Mouse (Mus musculus): ENCODE results near the gene Rfng. TPM values are rescaled to one million over a fixed set of nuclear protein-coding genes. Genes with fewer than 3 reads are reported as not detected.
"Not testable (repeated sequence)": the region's sequence is repeated elsewhere in the genome, so short reads cannot be mapped to it uniquely, and the experiment has no call there.

Gene Rfng
- polyA plus RNA-seq, 1 experiment, result 98.9 TPM

GRCm38 (mm10) chr11:120777123-120777522, 6.9 kb downstream of the Rfng start:
- Histone ChIP-seq H3K4me1 (ENCODE audit: control insufficient read depth, insufficient read depth, low read length) (no peaks in the 10 kb centered on the region), H3K27ac (ENCODE audit: insufficient read depth, low read length) (no peak overlapping the region), H3K4me3 (ENCODE audit: insufficient read depth, low read length) (no peak overlapping the region)
- no peak for TF ChIP-seq POLR2A (IDR thresholded peaks at IDR 0.05; ENCODE audit: extremely low read depth, insufficient read depth, low read length)
- no peak for TF ChIP-seq CTCF (IDR thresholded peaks at IDR 0.05; ENCODE audit: extremely low read depth, insufficient read depth, low read length)

GRCm38 (mm10) chr11:120775774-120776469, 8.1 kb downstream of the Rfng start:
- H3K27ac ChIP-seq (ENCODE audit: insufficient read depth, low read length), result no peak overlapping the region
- TF ChIP-seq POLR2A (IDR thresholded peaks at IDR 0.05; ENCODE audit: extremely low read depth, insufficient read depth, low read length), result no peak
- TF ChIP-seq CTCF (IDR thresholded peaks at IDR 0.05; ENCODE audit: extremely low read depth, insufficient read depth, low read length), result peak; percentile 100
- no peak overlapping the region for H3K4me3 ChIP-seq (ENCODE audit: insufficient read depth, low read length)
- H3K4me1 ChIP-seq (ENCODE audit: control insufficient read depth, insufficient read depth, low read length), result no peaks in the 10 kb centered on the region

- TF ChIP-seq CTCF (IDR thresholded peaks at IDR 0.05; ENCODE audit: extremely low read depth, insufficient read depth, low read length) (no peak), POLR2A (IDR thresholded peaks at IDR 0.05; ENCODE audit: extremely low read depth, insufficient read depth, low read length) (no peak)
Observed at GRCm38 (mm10) chr11:120773463-120774190, 10.4 kb downstream of the Rfng start.

GRCm38 (mm10) chr11:120772749-120773148, 11.3 kb downstream of the Rfng start:
- no peak for TF ChIP-seq POLR2A (IDR thresholded peaks at IDR 0.05; ENCODE audit: extremely low read depth, insufficient read depth, low read length)
- no peak for TF ChIP-seq CTCF (IDR thresholded peaks at IDR 0.05; ENCODE audit: extremely low read depth, insufficient read depth, low read length)
- no peak overlapping the region for H3K4me3 ChIP-seq (ENCODE audit: insufficient read depth, low read length)
- no peak overlapping the region for H3K27ac ChIP-seq (ENCODE audit: insufficient read depth, low read length)
- H3K4me1 ChIP-seq (ENCODE audit: control insufficient read depth, insufficient read depth, low read length), result no peaks in the 10 kb centered on the region

More at GRCm38 (mm10) chr11:120773463-120774190, 10.4 kb downstream of the Rfng start:
- H3K4me1 ChIP-seq (ENCODE audit: control insufficient read depth, insufficient read depth, low read length), result no peaks in the 10 kb centered on the region
- no peak overlapping the region for H3K27ac ChIP-seq (ENCODE audit: insufficient read depth, low read length)
- H3K4me3 ChIP-seq (ENCODE audit: insufficient read depth, low read length), result no peak overlapping the region

- H3K4me3 ChIP-seq (ENCODE audit: insufficient read depth, low read length), result no peak overlapping the region
- H3K27ac ChIP-seq (ENCODE audit: insufficient read depth, low read length), result no peak overlapping the region
- TF ChIP-seq POLR2A (IDR thresholded peaks at IDR 0.05; ENCODE audit: extremely low read depth, insufficient read depth, low read length) (no peak), CTCF (IDR thresholded peaks at IDR 0.05; ENCODE audit: extremely low read depth, insufficient read depth, low read length) (no peak)
- H3K4me1 ChIP-seq (ENCODE audit: control insufficient read depth, insufficient read depth, low read length), result no peaks in the 10 kb centered on the region
Observed at GRCm38 (mm10) chr11:120768206-120768605, 15.8 kb downstream of the Rfng start.

- not testable (repeated sequence) for H3K4me1 ChIP-seq (ENCODE audit: control insufficient read depth, insufficient read depth, low read length); H3K4me3 ChIP-seq (ENCODE audit: insufficient read depth, low read length); H3K27ac ChIP-seq (ENCODE audit: insufficient read depth, low read length)
Observed at GRCm38 (mm10) chr11:120767023-120767422, 17.0 kb downstream of the Rfng start.

- H3K4me1 ChIP-seq (ENCODE audit: control insufficient read depth, insufficient read depth, low read length); H3K4me3 ChIP-seq (ENCODE audit: insufficient read depth, low read length); H3K27ac ChIP-seq (ENCODE audit: insufficient read depth, low read length): not testable (repeated sequence)
Observed at GRCm38 (mm10) chr11:120763121-120763999, 20.6 kb downstream of the Rfng start.

- H3K4me1 ChIP-seq (ENCODE audit: control insufficient read depth, insufficient read depth, low read length); H3K27ac ChIP-seq (ENCODE audit: insufficient read depth, low read length); H3K4me3 ChIP-seq (ENCODE audit: insufficient read depth, low read length): not testable (repeated sequence)
Observed at GRCm38 (mm10) chr11:120762672-120763041, 21.4 kb downstream of the Rfng start, which contains the start of gene Hmga1b. Gene Hmga1b (plus strand): TSS chr11:120762794.

GRCm38 (mm10) chr11:120761811-120762671, 22.0 kb downstream of the Rfng start:
- H3K4me3 ChIP-seq (ENCODE audit: insufficient read depth, low read length), result no peak overlapping the region
- no peak overlapping the region for H3K27ac ChIP-seq (ENCODE audit: insufficient read depth, low read length)
- TF ChIP-seq CTCF (IDR thresholded peaks at IDR 0.05; ENCODE audit: extremely low read depth, insufficient read depth, low read length) (no peak), POLR2A (IDR thresholded peaks at IDR 0.05; ENCODE audit: extremely low read depth, insufficient read depth, low read length) (no peak)
- no peaks in the 10 kb centered on the region for H3K4me1 ChIP-seq (ENCODE audit: control insufficient read depth, insufficient read depth, low read length)
